Mouse (Mus musculus): ENCODE data around the gene Plcg1.

Gene Plcg1

DNA sequence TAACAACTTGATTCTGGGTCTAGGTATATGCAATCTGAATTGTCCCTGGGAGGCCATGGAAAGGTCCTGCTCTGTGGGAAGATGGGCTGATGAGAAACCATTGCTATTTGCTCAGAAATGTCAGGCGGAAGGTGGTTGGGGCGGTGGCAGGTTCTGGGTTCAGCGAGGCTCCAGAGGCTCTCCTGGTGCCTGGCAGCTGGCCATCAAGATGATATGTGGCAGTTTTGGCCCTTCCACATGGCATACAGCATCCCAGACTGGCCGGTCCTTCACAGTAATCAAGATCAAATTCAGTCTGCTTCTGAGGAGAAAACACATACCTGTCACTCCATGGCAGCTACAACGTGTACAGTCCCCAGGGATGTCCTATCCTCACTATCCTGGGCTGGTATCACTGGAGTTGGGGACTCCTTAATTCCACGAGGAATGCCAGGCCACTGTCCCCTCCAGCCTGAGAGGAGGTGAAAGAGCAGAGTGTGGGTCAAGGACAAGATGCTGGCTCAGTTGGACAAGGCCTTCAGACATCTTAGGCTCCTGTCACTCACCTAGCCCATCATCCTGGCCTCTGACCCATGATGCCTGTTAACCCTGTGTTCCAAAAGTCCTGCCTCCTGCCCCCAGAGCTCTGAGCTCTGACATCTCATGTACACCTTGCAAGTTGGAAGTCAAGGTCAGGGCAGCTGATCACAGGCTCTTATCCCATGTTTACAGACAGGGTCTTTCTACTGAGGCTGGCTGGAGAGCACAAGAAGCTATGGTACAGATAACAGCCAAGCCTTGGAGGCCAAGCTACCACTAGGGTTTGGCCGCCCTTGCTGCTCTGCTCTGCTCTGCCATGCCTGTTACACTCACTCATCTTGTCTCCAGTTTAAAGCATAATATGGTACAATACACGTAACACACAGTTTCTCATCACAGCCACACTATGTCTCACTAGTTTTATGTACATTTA is 40.5 kb downstream of the Plcg1 start:
- DNase-seq, result no peak

- no peak for DNase-seq
These were observed 46.9 kb downstream of the Plcg1 start for GRCm38 (mm10) chr2:160778034-160778433.

GRCm38 (mm10) chr2:160780154-160780833 is 49.2 kb downstream of the Plcg1 start:
- DNase-seq, result no peak

GRCm38 (mm10) chr2:160780834-160781219 is 49.7 kb downstream of the Plcg1 start:
- DNase-seq, result no peak

- no peak for DNase-seq
These were observed 55.2 kb downstream of the Plcg1 start for GRCm38 (mm10) chr2:160786333-160786732.

DNA sequence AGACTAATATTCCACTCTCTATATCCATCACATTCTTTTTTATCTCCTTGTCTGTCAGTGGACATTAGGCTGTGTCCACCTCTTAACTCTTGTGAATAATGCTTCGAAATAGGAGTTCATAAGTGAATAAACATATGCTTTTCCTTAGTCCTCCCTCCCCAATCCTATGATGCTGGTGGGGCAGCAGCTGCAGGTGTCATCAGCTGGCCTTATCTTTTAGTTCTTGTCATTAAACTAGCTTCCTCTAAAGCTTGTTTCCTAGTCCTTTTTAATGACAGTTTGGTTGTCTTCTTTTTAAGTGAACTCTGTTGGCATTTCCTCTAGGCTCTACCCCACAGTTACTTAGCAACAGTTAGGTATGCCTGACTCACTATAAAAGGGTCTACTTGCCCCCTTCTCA is 57.9 kb downstream of the Plcg1 start:
- no peak for DNase-seq

DNA sequence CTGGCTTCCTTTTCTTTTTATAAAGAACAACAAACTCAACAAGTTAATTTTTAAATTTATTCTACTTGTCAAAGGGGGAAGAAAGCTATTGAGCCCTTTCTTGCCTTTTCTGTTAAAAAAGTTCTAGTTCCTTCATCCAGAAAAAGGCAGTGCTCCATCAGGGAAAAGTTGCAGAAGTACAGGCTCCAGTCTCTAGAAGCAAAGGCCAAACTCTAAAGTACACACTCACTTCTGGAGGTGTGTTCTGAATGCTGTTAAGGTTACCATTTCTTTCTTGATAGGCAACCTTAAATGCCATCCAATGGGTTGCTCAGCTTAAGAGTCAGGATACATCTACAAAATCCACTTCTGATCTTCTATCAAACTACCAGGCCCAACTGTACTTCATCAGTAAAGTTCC is 58.6 kb downstream of the Plcg1 start:
- no peak for DNase-seq

DNA sequence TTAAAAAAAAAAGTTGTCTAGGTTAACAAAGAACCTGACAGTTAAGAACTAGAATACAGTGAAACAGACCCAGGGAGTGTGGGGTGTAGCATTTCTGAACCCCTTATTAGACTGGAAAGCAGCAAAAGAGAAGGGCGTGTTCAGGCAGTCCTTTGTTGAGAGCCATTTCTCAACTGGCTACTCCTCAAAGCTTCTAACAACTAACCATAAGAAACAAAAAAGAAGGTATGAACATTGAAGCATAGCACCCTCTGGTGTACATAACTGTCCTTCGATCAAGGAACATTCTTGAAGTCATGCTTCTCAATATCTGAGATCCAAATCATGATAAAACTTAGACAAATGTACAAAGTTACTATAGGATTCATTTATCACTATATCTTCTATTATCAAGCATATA is 62.0 kb downstream of the Plcg1 start:
- DNase-seq, result no peak

GRCm38 (mm10) chr2:160796973-160797372 is 65.9 kb downstream of the Plcg1 start:
- peak; percentile 79 for DNase-seq

- no peak for DNase-seq
These were observed 67.1 kb downstream of the Plcg1 start for GRCm38 (mm10) chr2:160798206-160798605.

- DNase-seq, result no peak
These were observed 69.9 kb downstream of the Plcg1 start for GRCm38 (mm10) chr2:160800967-160801366.

DNA sequence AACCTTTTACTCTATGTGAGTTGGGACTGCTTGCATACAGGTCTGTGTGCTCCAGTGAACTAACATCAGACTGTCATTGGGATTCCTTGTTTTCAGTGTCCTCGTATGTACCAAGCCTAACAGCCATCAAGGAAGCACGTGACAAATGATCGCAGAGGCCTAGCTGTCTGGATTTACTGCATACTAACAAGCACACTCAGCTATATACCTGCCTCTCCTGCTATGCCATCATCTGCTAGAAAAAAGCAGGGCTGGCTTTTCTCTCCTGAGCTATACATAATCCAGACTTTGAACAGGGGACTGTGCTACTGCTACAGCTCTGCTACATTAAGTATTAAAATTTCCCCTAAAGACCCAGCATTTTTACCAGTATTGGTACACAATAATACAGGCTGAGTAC is 71.2 kb downstream of the Plcg1 start:
- no peak for DNase-seq

GRCm38 (mm10) chr2:160804794-160805527 is 73.9 kb downstream of the Plcg1 start:
- no peak for DNase-seq

DNA sequence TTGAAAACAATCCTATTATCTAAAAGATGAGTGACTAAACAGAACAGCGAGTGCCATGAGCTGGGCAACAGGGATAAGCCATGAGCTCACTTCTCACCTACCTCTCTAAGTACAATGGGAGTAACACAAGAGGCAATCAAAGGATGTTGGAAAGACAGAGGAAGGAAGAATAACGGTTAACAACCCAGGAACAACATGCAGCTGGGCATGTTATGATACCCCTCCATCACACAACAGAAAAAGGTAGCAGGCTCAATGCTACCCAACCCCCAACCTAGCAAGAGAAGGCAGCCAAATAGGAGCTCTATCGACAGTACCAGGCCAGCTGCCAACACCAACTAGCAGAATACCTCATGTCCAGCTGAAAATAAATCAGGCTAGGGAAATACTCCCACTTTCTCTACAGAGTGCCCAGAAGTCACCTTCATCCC is 75.0 kb downstream of the Plcg1 start:
- peak; percentile 60 for DNase-seq

GRCm38 (mm10) chr2:160810376-160810775 is 79.3 kb downstream of the Plcg1 start:
- DNase-seq, result no peak

DNA sequence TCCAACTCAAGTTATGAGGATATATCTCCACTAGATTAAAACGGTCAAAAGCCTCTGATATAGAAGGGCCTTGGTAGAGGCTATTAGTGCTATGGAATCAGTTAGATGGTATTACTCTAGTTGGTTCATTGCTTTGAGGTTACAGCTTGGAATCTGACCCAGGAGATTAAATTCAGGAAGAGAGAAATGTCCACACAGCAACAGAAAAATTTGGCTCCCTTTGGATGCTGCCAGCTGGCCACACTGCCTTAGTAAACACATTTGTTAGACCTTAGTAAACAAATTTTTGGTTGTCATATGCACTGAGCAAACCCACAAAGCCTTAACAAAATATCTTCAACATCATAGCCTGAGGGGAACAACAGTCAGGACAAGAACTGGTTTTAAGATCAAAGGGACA is 79.7 kb downstream of the Plcg1 start:
- no peak for DNase-seq
